Mouse (Mus musculus) forebrain, embryonic 15.5 days (tissue): ENCODE measurements around the gene Zfp708. TPM values are rescaled to one million over a fixed set of nuclear protein-coding genes. Genes with fewer than 3 reads are reported as not detected.

Experiments
- ATAC-seq: fragments of 200-750 bp; cut with Nextera tagmentation; replicated peaks from 2 replicates; pipeline ENCODE4 v1.8.0; 2017; ENCODE audit warnings: mild to moderate bottlenecking, moderate TSS enrichment, moderate library complexity
- H3K27ac ChIP-seq: fragments of 300-500 bp; sonication (generic); replicated peaks from 2 replicates; pipeline ENCODE4 v1.5.1; 2015; ENCODE audit warnings: mild to moderate bottlenecking, inconsistent platforms
- H3K27me3 ChIP-seq: fragments of 300-500 bp; sonication (generic); 2 replicates; pipeline ENCODE4 v1.6.1; 2015; ENCODE audit warnings: inconsistent platforms
- H3K36me3 ChIP-seq: fragments of 300-500 bp; sonication (generic); 2 replicates; pipeline ENCODE4 v1.6.1; 2015; ENCODE audit warnings: mild to moderate bottlenecking, inconsistent platforms
- H3K4me1 ChIP-seq: fragments of 300-500 bp; sonication (generic); 2 replicates; pipeline ENCODE4 v1.6.1; 2015; ENCODE audit warnings: inconsistent platforms
- H3K4me2 ChIP-seq: fragments of 300-500 bp; sonication (generic); replicated peaks from 2 replicates; pipeline ENCODE4 v1.6.1; 2015; ENCODE audit warnings: mild to moderate bottlenecking, inconsistent platforms
- H3K4me3 ChIP-seq: fragments of 300-500 bp; sonication (generic); 2 replicates; pipeline ENCODE4 v1.5.1; 2015; ENCODE audit warnings: mild to moderate bottlenecking, inconsistent platforms
- H3K9ac ChIP-seq: fragments of 300-500 bp; sonication (generic); replicated peaks from 2 replicates; pipeline ENCODE4 v1.6.1; 2015; ENCODE audit warnings: mild to moderate bottlenecking, inconsistent platforms
- H3K9me3 ChIP-seq: fragments of 300-500 bp; sonication (generic); 2 replicates; pipeline ENCODE4 v1.6.1; 2016; ENCODE audit warnings: inconsistent platforms
- WGBS: fragments of 180-500 bp; shearing (Covaris S2); methylation state at CpG from one replicate; pipeline ENCODE4 v1.1.7; 2015; ENCODE audit warnings: mixed read lengths; 5-methylcytosine and 5-hydroxymethylcytosine counted together
- polyA plus RNA-seq: library from polyadenylated mRNA; unstranded; fragments of >200 nt; fragmentation: Nextera tagmentation; extraction: Ambion mirVana; gene quantifications from 2 replicates; pipeline ENCODE4 v1.2.1, GENCODE M21; 2015

Gene Zfp708
- polyA plus RNA-seq, 1 experiment from 2014 or later: 10.7 TPM

- 0 out of 2 replicates have a peak, but pooled peaks have one; percentile 3 for ATAC-seq
- Histone ChIP-seq H3K4me2 (peak overlapping the region; percentile 77), H3K9me3 (peaks cover 8% of the 10 kb centered on the region; the same call in 1 of the 2 replicates), H3K27me3 (no peaks in the 10 kb centered on the region), H3K36me3 (peaks cover 17% of the 10 kb centered on the region), H3K4me3 (peak overlapping the region; percentile 79), H3K27ac (peak overlapping the region; percentile 68), H3K9ac (peak overlapping the region; percentile 70), H3K4me1 (peaks cover 16% of the 10 kb centered on the region)
- 84% methylated on average over 1 of the region's 1 CpGs for WGBS
Measured at GRCm38 (mm10) chr13:67081946-67082345, 15.8 kb downstream of the Zfp708 start.

- Histone ChIP-seq H3K4me2 (peak overlapping the region; percentile 77), H3K27me3 (no peaks in the 10 kb centered on the region), H3K36me3 (peaks cover 24% of the 10 kb centered on the region), H3K27ac (peak overlapping the region; percentile 68), H3K9ac (peak overlapping the region; percentile 70), H3K4me1 (peaks cover 16% of the 10 kb centered on the region), H3K4me3 (peak overlapping the region; percentile 79), H3K9me3 (peaks cover 8% of the 10 kb centered on the region; the same call in 1 of the 2 replicates)
- ATAC-seq: peak; percentile 97
- WGBS: under 1% methylated on average over 24 of the region's 24 CpGs
Measured at GRCm38 (mm10) chr13:67081142-67081713, 16.5 kb downstream of the Zfp708 start.

DNA sequence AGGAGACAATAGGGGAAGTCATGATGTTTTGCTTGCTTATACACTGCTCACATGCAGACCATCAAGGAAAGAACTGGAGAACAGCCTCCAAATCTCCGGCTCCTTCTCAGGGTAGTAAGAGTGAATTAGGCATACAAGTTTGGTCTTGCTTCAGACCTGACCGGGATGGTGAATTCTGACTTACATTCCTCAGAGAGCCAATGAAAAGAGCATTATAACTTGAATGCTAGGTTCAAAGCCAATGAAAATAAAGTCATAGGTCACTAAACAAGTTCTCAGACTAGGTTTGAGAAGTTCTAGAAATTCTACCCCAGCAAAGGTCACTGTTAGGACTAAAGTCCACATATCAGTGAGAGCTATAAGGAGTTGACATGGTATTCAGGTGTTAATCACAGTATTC lies 20.5 kb downstream of the Zfp708 start:
- no peak overlapping the region for H3K4me2 ChIP-seq
- no peaks in the 10 kb centered on the region for H3K27me3 ChIP-seq
- 96% methylated on average over 2 of the region's 2 CpGs for WGBS
- no peak for ATAC-seq
- no peak overlapping the region for H3K9ac ChIP-seq
- H3K36me3 ChIP-seq: peaks cover 52% of the 10 kb centered on the region
- peaks cover 16% of the 10 kb centered on the region for H3K4me1 ChIP-seq
- peaks cover 34% of the 10 kb centered on the region for H3K9me3 ChIP-seq
- H3K27ac ChIP-seq: no peak overlapping the region
- H3K4me3 ChIP-seq: no peak overlapping the region

DNA sequence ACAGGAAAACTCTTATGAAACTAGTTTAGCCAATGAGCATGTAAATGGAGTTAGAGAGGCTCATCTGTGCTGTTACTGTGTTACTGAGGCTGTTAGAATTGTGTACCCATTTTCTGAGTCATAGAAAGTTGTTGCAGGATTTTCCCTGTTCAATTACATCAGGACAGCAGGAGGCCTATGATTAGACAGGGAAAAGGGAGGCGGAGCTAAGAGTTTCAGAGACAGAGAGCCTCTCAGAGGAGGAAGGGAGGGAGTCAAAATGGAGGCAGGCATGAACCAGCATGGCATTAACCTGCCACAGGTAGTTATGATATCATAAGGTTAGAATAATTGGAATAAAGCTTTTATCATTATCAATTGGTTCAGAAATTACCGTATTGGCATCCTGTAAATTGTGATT lies 25.0 kb downstream of the Zfp708 start:
- Histone ChIP-seq H3K4me2 (no peak overlapping the region), H3K27ac (no peak overlapping the region), H3K4me3 (no peak overlapping the region), H3K9me3 (peaks cover 57% of the 10 kb centered on the region), H3K27me3 (no peaks in the 10 kb centered on the region), H3K36me3 (peaks cover 69% of the 10 kb centered on the region), H3K9ac (no peak overlapping the region), H3K4me1 (no peaks in the 10 kb centered on the region)
- 92% methylated on average over 2 of the region's 2 CpGs for WGBS
- no peak for ATAC-seq

GRCm38 (mm10) chr13:67065386-67065785 lies 32.4 kb downstream of the Zfp708 start:
- Histone ChIP-seq H3K36me3 (peaks cover 29% of the 10 kb centered on the region), H3K27me3 (no peaks in the 10 kb centered on the region), H3K4me1 (peaks cover 1% of the 10 kb centered on the region), H3K9me3 (peaks cover 28% of the 10 kb centered on the region), H3K27ac (no peak overlapping the region), H3K4me3 (no peak overlapping the region), H3K9ac (no peak overlapping the region), H3K4me2 (no peak overlapping the region)
- no peak for ATAC-seq
- WGBS: 88% methylated on average over 8 of the region's 8 CpGs

DNA sequence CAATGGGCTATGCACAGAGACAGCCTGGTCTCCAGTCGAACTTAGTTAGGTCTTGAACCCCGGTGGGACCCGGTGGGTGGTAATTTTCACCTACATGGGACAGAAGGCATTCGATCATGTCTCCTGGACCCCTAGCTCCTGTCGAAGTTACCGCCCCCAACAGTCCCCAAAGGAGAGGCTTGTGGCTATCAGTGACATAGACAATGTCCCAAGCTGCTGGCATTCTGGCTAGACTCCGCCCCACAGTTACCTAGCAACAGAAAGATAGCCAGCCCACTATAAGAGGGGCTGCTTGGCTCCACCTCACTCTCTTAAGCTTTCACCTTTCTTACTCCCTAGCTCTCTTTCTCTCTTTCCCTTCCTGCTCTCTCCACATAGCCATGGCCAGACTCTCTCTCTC lies 35.3 kb downstream of the Zfp708 start:
- Histone ChIP-seq H3K36me3 (peaks cover 6% of the 10 kb centered on the region; the same call in 1 of the 2 replicates), H3K4me1 (peaks cover 7% of the 10 kb centered on the region), H3K27ac (no peak overlapping the region), H3K9ac (no peak overlapping the region), H3K4me2 (no peak overlapping the region), H3K9me3 (peaks cover 8% of the 10 kb centered on the region; the same call in 1 of the 2 replicates), H3K4me3 (no peak overlapping the region), H3K27me3 (no peaks in the 10 kb centered on the region)
- WGBS: 73% methylated on average over 7 of the region's 7 CpGs
- no peak for ATAC-seq

GRCm38 (mm10) chr13:67060786-67061358 lies 36.9 kb downstream of the Zfp708 start, which contains the start of gene Zfp712:
Gene Zfp712, minus strand, starts transcription at chr13:67061170.
- peaks cover 5% of the 10 kb centered on the region; the same call in 1 of the 2 replicates for H3K9me3 ChIP-seq
- peak within 1 kb of the TSS; percentile 68 for H3K4me2 ChIP-seq
- WGBS: under 1% methylated on average over 27 of the region's 27 CpGs
- no peaks in the 10 kb centered on the region for H3K27me3 ChIP-seq
- peak; percentile 97 for ATAC-seq
- 0 out of 2 replicates have a peak, but pooled peaks cover 3% of the 10 kb centered on the region for H3K36me3 ChIP-seq
- H3K4me3 ChIP-seq: peak within 1 kb of the TSS; percentile 73
- peak within 1 kb of the TSS; percentile 80 for H3K27ac ChIP-seq
- peak within 1 kb of the TSS; percentile 69 for H3K9ac ChIP-seq
- peaks cover 7% of the 10 kb centered on the region for H3K4me1 ChIP-seq

- Histone ChIP-seq H3K4me1 (peaks cover 7% of the 10 kb centered on the region), H3K27me3 (no peaks in the 10 kb centered on the region), H3K4me2 (peak overlapping the region; percentile 68), H3K9me3 (peaks cover 5% of the 10 kb centered on the region; the same call in 1 of the 2 replicates), H3K9ac (peak overlapping the region; percentile 69), H3K36me3 (no peaks in the 10 kb centered on the region), H3K4me3 (peak overlapping the region; percentile 73), H3K27ac (peak overlapping the region; percentile 80)
- ATAC-seq: peak; percentile 53
- WGBS: 3% methylated on average over 12 of the region's 12 CpGs
Measured at GRCm38 (mm10) chr13:67060161-67060785, 37.5 kb downstream of the Zfp708 start.

Other genes with a start within 250 kb of the Zfp708 start
- gene Gm10767, start 193.1 kb downstream of the Zfp708 start, polyA plus RNA-seq: 3.3 and 3.4 TPM in 2 replicates
- gene Zfp712, start 36.8 kb downstream of the Zfp708 start, polyA plus RNA-seq: 7.7 and 8.0 TPM in 2 replicates
- gene Gm28557, start 10.6 kb upstream of the Zfp708 start, polyA plus RNA-seq: 1.1 and 1.9 TPM in 2 replicates
- gene Rslcan18, start 18.3 kb upstream of the Zfp708 start, polyA plus RNA-seq: 0.08 and 0.18 TPM in 2 replicates
- 3.5 and 3.6 TPM in 2 replicates for gene Zfp759, start 23.7 kb upstream of the Zfp708 start, polyA plus RNA-seq
- gene Rsl1, start 75.2 kb upstream of the Zfp708 start, polyA plus RNA-seq: 6.6 and 7.8 TPM in 2 replicates
- gene Zfp455, start 96.5 kb upstream of the Zfp708 start, polyA plus RNA-seq: 2.6 and 2.7 TPM in 2 replicates
- gene Zfp458, start 180.5 kb upstream of the Zfp708 start, polyA plus RNA-seq: 5.3 and 5.8 TPM in 2 replicates
- 0.86 and 1.1 TPM in 2 replicates for gene Zfp457, start 208.5 kb upstream of the Zfp708 start, polyA plus RNA-seq
- gene Zfp595, start 234.6 kb upstream of the Zfp708 start, polyA plus RNA-seq: 1.6 and 2.2 TPM in 2 replicates